Mouse (Mus musculus) gastrocnemius, adult 8-10 months (tissue): ENCODE results near the gene Hoxa5. TPM values are rescaled to one million over a fixed set of nuclear protein-coding genes. Genes with fewer than 3 reads are reported as not detected.

Experiments
- DNase-seq, 2 experiments: peaks; one replicate each; pipeline ENCODE4 v3.0.0; 2022; ENCODE audit warnings: low spot score in 2 of 2
- total RNA-seq, 4 experiments: library from RNA; stranded (reverse); gene quantifications; 2 replicates each; pipeline ENCODE4 v1.2.4; 2022

The Hoxa5 gene
- total RNA-seq, 4 experiments from 2014 or later = 1.2 to 1.9 (median 1.5) TPM

DNA sequence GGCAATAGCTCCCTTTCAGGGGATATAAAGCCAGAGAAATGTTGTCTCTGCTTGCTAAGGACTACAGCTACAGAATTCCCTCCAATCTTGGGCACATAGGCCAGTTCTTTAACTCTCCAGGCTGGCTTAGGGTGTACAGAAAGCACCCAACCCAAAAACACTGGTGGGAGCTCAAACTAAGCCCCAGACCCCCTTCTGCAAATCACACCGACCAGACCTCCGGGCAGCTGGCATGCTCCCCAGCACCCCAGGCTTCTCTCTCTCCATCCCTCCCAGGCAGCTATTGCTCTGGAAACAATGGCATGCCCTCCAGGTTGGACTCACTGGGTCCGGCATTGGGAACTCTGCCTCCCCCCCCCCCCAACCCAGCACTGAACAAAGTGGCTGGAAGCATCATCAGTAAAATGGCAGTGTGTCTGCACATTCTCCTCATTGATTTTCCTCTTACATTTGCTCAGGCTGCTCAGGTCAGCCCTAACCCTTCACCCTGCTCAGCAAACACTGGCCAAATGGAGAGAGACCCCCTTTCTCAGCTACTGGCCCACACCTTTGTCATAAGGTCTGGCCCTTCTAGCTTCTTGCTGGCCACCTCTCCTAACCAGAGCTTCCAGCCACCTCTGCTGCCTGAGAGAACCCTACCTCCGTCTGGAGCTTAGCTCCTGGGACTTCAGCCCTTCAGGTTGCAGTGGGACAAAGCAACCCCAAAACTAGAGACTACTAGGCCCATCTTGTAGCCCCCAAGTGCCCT, 25.3 kb downstream of the Hoxa5 start:
- no peak for DNase-seq

DNA sequence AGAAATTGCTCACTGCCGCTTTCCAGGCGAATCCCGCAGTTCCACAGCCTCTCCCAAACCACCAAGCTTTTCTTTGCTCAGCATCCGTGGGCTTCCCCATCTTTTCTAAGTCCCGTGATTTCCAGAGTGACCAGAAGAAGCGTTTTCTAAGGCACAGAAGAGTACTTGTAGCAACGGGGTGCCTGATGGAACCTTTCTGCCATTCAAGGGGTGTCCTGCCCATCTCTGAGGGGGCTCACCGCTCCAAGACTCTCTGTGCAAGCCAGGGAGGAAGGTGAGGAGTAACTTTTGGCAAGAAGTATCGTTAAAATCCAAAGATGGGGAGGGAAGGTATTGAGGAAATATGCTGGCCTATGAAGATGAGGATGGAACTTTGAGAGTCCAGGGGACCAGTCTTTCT, 26.6 kb downstream of the Hoxa5 start:
- DNase-seq = no peak

DNA sequence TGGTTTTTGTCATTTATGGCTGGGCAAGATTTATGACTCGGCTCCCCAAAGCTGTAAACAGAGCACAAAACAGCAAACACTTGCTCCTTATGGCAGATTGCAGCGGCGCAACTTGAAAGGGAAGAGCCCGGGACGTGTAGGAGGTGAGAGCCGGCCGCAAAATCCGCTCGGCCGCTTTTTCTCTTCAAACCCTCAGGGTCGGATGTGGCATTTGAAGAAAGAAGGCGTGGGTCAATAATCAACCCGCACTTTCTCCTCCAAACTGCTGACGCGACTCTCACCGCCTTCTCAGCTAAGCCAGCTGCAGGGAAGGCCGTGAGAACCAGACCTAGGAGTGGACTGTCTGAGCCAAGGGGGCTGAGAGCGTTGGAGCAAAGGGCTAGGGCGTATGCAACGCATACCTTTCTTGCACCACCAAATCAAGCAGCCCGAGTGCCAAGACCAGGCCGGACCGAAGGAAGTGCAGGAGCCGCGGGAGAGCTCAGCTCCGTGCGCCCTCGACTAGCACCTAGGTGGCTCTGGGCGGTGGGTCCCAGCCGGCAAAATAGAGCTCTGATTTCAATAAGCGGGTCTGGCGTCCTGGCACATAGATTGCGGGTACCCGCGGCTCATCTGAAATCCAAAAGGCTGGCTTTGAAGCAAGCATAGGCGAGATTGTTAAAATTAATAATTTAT, 27.2 kb downstream of the Hoxa5 start, which contains the start of gene 5730596B20Rik:
5730596B20Rik (plus strand) TSS at position 438 of the 675 bp plus-strand sequence.
- no peak for DNase-seq

DNA sequence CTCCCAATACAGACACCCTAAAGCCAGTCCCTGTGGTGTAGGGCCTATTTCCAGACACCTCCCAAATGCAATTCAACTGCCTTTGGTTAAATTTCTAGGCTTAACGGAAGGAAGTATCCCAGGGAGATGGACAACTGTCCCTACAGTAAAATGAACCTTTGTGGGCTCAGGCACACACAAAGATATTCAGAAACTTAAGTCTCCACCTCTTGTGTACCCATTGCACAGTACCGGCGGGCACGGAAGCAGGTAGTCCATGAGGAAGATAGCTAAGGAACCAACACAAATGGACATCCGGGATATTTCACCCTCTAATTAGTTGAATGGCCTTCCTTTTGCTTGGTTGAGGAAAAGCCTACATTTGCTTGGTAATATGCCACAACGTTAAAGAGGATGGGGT, 28.0 kb downstream of the Hoxa5 start:
- DNase-seq = no peak

GRCm38 (mm10) chr6:52175864-52176263, 28.5 kb downstream of the Hoxa5 start:
- DNase-seq = no peak

DNA sequence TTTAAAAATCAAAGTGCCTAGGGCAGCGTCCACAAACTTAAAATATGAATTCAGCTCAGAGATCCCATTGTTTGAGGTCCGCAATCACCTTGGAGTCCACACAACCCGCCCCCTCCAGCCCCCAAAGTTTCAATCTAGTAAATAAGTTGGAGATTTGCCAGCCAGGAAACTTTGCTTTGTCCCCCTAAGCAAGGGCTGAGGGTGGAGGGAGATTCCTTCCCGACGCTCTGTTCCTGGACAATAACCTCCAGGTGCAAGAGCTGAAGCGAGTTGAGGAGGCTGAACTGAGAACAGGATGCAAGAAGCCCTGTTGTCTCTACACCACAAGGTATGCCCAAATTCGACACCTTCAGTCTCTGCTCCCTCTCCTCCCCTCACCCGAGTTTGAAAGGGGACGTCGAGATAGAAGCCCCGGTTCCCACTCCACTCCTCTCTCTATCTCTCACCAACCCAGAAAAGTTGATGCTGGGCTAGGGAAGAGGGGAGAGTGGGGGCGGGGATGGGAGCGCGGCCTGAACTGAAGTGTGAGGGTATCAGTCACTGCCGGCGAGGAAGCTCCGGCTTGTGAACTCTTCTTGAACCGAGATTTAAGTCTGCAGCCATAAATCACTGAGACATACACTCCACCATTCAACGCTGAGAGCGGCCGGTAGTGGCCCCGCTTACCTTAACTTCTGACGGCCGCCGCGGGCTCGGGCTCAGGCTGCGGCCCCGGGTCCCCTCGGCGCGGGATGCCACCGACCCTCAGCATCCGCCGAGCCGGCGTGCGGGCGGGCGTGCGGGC, 29.2 kb downstream of the Hoxa5 start:
- DNase-seq = no peak

DNA sequence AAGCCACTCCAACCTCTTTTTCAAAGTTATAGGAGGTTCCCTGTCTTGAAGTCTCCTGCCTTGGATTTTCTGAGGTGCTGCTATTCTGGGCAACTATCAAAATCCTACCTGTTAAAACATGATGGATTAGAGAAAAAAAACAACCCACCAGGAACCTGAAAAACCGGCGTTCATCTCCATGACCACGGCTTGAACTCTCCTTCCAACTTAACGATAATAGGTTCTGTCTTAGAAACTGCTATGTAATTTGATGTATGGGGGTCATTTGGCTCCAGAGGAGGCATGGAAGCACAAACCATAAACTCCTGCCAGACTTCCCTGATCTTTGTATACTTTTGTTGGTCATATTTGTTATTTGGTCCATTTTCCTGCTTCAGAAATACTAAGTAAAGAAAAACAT, 30.7 kb downstream of the Hoxa5 start:
- no peak for DNase-seq

DNA sequence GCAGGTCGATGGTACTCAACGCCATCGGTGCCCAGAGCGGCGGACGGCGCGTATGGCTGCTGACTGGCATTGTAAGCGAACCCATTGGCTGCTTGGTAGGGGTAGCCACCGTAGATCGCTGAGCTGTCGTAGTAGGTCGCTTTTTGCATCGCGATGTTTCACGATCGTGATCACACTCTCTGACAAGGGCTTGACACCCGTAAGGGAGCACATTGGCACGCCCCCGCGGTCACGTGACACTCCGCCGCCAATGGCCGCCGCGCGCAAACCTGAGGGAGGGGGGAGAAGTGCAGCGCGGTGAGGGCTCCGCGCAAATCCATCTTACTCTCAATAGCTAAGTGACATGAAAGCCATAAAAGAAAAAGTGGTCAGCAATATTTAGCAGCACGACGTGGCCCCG, 31.9 kb downstream of the Hoxa5 start:
- DNase-seq = peak; percentile 65 to 72

GRCm38 (mm10) chr6:52171938-52172337, 32.4 kb downstream of the Hoxa5 start:
- DNase-seq = no peak

DNA sequence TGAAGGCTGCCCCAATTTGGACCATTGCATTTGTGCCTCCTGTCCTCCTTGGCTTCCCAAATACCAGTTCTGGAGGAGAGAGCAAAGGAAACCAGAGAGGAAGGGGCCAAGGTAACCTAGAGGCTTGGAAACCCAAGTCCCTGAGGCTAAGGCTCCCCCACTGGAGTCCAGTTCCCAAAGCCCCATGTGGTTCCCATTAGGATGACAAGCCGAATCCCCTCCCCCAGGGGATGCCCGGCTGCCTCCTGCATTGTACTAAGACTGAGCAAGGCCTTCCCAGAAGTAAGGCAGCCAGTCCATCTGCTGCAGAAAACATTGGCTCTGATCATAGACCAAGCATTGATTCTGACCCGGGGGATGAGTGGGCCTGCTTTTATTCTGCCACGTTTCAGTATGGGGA, 33.1 kb downstream of the Hoxa5 start:
- DNase-seq = no peak

DNA sequence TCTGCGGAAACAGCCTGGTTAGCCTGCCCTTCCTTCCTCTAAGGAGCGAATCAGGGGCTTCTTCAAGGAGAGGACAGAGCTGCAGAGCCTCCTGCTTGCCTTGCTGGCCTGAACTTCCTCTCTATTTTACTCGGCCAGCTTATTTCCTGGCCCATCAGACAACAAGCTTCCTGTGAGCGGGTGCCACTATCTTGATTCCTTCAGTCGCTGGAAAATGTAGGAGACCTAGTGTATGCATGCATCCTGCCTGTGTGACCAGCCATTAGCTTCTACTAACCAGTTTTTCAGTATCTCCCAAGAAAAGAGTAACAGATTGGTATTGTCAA, 33.5 kb downstream of the Hoxa5 start:
- DNase-seq = no peak

- DNase-seq = no peak
Measured at GRCm38 (mm10) chr6:52170166-52170897, 34.1 kb downstream of the Hoxa5 start.

GRCm38 (mm10) chr6:52169499-52170165, 34.8 kb downstream of the Hoxa5 start:
- DNase-seq = no peak

DNA sequence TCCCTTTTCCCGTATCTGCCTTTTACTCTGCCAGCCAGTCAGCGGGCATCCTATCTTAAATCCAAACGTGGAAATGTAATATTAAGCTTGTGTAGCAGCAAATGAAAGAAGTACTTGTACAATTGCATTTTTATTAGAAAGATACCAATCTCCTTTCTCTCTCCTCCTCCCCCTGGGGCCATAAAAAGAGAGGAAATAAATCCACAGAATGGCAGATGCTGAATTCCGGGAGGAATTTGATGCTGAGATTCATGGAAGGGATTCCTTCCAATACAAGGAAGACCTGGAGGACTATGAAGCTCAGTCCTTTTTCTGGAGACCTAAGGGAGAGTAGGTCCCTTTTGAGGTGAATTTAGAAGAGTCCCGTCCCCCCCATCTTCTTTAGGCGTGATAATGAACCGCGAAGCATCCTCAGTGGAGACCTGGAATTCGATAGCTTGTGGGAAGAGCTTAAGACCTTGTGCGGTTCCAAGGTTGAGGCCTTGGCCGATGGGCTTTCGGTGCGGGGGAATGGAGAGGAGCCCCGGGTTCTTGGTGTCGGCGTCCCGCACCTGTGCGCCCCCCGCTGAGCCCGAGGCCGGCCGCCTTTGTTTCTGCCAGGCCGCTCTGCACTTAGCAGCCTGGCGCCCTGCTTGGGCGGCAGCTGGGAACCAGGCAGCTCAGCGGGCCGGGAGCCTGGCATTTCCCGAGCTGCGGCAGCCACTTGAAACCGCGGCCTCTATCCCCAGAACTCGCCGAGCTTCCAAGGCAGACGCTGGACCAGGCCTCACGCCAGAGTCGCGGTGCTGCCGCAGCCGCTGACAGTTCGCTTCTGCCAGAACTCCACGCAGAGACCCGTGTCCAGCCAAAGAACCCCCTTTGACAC, 36.0 kb downstream of the Hoxa5 start:
- no peak for DNase-seq

DNA sequence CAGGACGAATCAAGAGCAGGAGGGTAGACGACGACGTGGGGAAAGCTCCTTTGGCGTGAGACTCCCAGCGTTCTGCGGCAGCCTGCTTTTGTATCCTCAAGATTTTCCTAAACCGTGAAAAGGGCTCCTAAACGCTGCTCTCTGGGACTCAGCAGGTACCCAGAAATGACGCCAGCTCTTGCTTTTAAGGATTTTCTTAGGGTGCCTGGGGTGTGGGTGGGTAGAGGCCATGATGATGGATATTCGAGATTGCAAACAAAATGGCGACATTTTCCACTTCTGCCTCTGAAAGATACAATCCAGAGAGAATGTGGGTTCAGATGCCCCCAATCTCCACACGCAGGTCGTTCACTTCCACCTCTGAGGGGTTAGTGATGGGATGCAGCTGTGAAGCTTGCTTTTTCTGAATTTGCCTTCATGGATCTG, 36.6 kb downstream of the Hoxa5 start:
- DNase-seq = no peak

DNA sequence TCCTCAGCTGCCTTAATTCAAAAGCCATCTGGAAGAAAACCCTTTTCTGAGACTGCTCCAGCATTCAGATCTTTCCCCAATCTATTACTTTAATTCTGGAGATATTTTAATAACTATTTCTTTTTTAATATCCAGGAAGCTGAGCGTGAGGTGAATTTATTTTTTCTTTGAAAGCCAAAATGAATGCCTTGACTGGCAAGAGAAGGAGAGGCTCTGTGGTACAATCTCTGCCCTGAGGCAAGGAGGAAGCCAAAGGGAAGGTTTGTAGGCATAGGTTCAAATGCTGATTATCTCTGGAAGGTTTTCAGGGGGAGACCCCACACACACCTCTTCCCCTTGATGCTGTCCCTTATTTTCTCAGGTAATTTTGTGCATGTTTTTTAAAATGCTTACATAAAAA, 37.2 kb downstream of the Hoxa5 start:
- no peak for DNase-seq

GRCm38 (mm10) chr6:52166431-52167077, 37.8 kb downstream of the Hoxa5 start:
- no peak for DNase-seq

DNA sequence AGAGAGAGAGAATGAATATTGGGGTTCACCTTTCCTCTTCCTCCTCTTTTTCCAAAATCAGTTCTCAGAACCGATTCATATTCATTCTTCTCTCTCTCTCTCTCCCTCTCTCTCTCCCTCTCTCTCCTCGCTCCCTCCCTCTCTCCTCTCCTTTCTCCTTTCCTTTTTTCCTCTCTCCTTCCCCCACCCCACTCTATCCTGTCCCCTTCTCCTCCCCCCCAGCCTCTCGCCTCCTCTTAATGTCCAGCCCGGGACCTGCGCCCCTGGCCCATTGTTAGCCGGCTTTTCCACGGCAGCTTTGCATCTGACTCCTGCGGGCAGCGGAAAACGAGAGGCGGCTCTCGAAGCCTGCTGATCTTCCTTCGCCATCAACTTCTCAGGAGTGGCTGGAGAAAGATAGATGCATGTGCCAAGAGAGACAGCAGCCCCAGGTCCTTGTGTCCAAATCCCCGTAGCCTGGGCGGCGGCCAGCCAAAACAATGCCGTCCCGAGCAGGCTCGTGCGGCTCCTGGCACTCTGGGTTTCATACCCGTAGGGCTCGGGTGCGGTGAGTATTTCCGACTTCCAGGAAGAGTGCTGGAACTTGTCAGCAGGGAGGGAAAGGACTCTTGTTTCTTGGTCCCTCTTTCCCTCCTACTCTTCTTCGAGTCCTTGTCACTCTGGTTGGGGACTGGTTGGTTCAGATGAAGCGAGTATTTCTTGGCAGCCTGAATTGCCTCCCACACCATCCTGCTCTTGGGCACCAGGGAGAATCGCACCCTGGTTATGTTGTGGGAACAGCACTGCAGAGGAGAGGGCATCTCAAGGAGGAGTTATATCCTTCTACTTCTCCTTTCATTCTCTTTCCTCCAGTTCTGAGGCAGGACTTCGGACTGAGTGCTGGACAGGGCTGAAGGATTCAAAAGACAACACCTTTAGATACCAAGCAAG, 38.7 kb downstream of the Hoxa5 start:
- DNase-seq = no peak
